Mouse (Mus musculus) stomach, postnatal 0 days (tissue): ENCODE measurements around the gene Leo1.

Experiments
- CTCF ChIP-seq: IDR thresholded peaks from 2 replicates; pipeline ENCODE4 v1.5.1; 2016; ENCODE audit warnings: antibody characterized with exemption, low read depth, mild to moderate bottlenecking, moderate library complexity
- EP300 ChIP-seq: optimal IDR thresholded peaks from 2 replicates; pipeline ENCODE3; 2016; ENCODE audit warnings: antibody characterized with exemption

DNA sequence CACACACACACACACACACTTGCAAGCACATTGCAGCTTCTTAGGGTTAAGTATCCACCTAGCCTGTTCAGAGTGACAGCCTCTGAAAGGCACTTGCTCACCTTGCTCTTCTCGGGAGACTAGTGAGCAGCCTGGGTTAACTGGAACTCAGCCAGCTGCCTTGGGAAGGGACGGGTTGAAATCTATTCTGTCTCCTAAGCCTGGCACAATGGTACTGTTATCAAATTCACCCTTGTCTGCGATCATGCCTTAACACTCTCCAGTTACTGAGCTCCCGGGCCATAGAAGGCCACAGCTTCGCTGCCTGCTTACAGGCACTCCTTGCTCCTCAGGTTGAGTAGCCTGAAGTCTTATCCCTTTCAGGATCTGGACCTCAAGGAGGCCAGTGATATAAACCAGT lies 40.7 kb upstream of the Leo1 start:
- TF ChIP-seq CTCF (no peak), EP300 (no peak)
